Mouse (Mus musculus): Measurements from ENCODE around the gene Itgb2. TPM values are rescaled to one million over a fixed set of nuclear protein-coding genes. Genes with fewer than 3 reads are reported as not detected.

Gene Itgb2
- polyA plus RNA-seq, 1 experiment, result not detected

DNA sequence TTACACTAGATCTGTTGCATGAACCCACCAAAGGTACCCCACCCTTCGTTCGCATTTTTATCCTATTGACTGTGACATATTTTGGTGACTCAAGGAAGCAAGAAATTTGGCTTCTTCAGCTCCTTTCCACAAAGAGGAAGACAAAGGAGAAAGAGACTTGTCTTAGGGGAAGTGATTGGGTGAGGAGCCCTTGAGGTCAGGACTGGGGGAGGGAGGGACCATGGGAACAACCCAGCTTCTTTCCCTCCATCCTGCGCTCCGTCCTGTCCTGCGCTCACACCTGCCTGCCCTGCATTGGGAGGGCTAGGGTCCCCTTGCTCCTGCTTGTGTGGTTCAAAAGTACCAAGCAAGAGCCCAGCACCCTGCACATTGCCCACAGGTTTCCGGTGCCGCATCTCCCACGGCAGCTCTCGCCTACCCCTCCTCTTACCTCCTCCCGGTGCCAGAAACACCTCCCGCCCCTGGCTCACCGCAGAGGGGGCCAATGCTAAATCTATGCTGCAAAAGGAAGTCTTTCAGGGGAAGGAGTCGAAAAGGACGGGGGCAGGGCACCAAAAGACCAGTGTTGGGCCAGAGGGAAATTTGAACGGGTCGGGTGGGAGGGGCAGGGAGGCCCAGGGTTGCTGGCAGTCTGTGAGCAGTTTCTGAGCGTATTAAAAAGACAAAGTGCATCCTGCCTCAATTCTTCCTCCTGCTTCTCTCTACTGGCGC lies 7.9 kb upstream of the Itgb2 start:
- Histone ChIP-seq H3K4me1 (ENCODE audit: control insufficient read depth, insufficient read depth, low read length) (peaks cover 8% of the 10 kb centered on the region; the same call in 1 of the 2 replicates), H3K4me3 (ENCODE audit: insufficient read depth, low read depth, low read length) (peak overlapping the region; percentile 16; the same call in 1 of the 2 replicates), H3K27ac (ENCODE audit: insufficient read depth, low read depth, low read length) (no peak overlapping the region)
- WGBS, result 17% methylated on average over 18 of the region's 18 CpGs
- TF ChIP-seq CTCF (IDR thresholded peaks at IDR 0.05; ENCODE audit: insufficient read depth, low read depth, low read length) (no peak), POLR2A (IDR thresholded peaks at IDR 0.05; ENCODE audit: insufficient read depth, low read depth, low read length) (no peak)

DNA sequence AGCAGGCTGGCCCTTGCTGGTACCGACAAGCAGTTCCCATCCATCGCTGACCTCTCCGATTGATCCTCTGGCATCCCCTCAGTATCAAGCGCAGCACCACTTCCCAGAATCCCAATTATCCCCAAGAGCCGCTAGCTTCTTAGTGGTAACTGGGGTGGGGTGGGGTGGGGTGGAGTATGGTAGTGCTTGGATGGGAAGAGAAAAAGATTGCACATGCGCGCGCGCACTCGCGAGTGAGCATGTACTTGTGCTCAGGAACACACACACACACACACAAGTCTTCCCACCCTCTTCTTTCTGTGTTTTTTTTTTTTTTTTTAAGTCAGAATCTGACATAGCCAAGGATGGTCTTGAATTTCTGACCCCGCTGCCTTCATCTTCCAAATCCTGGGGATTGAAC lies 7.3 kb upstream of the Itgb2 start:
- Histone ChIP-seq H3K27ac (ENCODE audit: insufficient read depth, low read depth, low read length) (no peak overlapping the region), H3K4me3 (ENCODE audit: insufficient read depth, low read depth, low read length) (peak overlapping the region; percentile 16; the same call in 1 of the 2 replicates)
- 47% methylated on average over 12 of the region's 12 CpGs for WGBS

GRCm38 (mm10) chr10:77523321-77523720 lies 6.7 kb upstream of the Itgb2 start:
- H3K27ac ChIP-seq (ENCODE audit: insufficient read depth, low read depth, low read length), result no peak overlapping the region
- H3K4me3 ChIP-seq (ENCODE audit: insufficient read depth, low read depth, low read length), result no peak overlapping the region
- TF ChIP-seq POLR2A (IDR thresholded peaks at IDR 0.05; ENCODE audit: insufficient read depth, low read depth, low read length) (no peak), CTCF (IDR thresholded peaks at IDR 0.05; ENCODE audit: insufficient read depth, low read depth, low read length) (no peak)
- WGBS, result 74% methylated on average over 7 of the region's 7 CpGs
- peaks cover 8% of the 10 kb centered on the region; the same call in 1 of the 2 replicates for H3K4me1 ChIP-seq (ENCODE audit: control insufficient read depth, insufficient read depth, low read length)

More for the DNA sequence above, 7.3 kb upstream of the Itgb2 start:
- H3K4me1 ChIP-seq (ENCODE audit: control insufficient read depth, insufficient read depth, low read length), result peaks cover 8% of the 10 kb centered on the region; the same call in 1 of the 2 replicates
- TF ChIP-seq CTCF (IDR thresholded peaks at IDR 0.05; ENCODE audit: insufficient read depth, low read depth, low read length) (no peak), POLR2A (IDR thresholded peaks at IDR 0.05; ENCODE audit: insufficient read depth, low read depth, low read length) (no peak)

DNA sequence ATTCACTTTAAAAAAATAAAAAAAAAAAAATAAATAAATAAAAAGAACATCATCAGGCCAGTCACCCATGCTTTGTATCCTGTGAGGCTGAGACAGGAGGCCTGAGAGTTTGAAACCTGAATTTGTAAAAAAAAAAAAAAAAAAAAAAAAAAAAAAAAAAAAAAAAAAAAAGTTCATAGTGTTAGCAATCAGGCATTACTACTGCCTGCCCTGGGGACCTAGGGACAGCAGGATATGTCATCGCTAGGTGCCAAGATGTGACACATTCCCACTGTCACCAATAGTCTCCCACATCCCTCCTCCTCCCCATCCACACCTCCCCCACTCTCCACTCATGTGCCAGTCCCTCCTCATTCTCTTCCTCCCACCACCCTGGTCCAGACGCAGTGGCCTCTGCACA lies 3.6 kb upstream of the Itgb2 start:
- H3K4me3 ChIP-seq (ENCODE audit: insufficient read depth, low read depth, low read length), result no peak overlapping the region
- peaks cover 10% of the 10 kb centered on the region; the same call in 1 of the 2 replicates for H3K4me1 ChIP-seq (ENCODE audit: control insufficient read depth, insufficient read depth, low read length)
- 81% methylated on average over 2 of the region's 2 CpGs for WGBS
- TF ChIP-seq POLR2A (IDR thresholded peaks at IDR 0.05; ENCODE audit: insufficient read depth, low read depth, low read length) (no peak), CTCF (IDR thresholded peaks at IDR 0.05; ENCODE audit: insufficient read depth, low read depth, low read length) (no peak)
- no peak overlapping the region for H3K27ac ChIP-seq (ENCODE audit: insufficient read depth, low read depth, low read length)

DNA sequence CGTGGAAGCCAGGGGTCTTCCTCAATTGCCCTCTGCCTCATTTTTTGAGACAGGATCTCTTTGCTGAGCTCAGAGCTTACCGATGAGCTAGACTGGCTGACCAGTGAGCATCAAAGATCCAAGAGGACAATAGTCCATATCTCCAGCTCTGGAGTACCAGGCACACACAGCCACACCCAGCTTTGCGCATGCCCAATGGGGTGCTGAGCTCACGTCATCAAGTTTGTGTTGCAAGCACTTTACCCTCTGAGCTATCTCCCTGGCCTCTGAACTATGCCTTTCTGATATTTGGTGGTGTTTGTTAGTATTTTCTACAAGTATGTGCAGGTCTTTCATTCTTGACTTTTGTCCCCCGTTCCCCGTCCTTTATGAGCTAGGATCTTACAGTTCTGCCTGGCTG lies 1.4 kb upstream of the Itgb2 start:
- 92% methylated on average over 6 of the region's 6 CpGs for WGBS
- TF ChIP-seq CTCF (IDR thresholded peaks at IDR 0.05; ENCODE audit: insufficient read depth, low read depth, low read length) (no peak), POLR2A (IDR thresholded peaks at IDR 0.05; ENCODE audit: insufficient read depth, low read depth, low read length) (no peak)
- Histone ChIP-seq H3K4me1 (ENCODE audit: control insufficient read depth, insufficient read depth, low read length) (peaks cover 4% of the 10 kb centered on the region; the same call in 1 of the 2 replicates), H3K27ac (ENCODE audit: insufficient read depth, low read depth, low read length) (no peak overlapping the region), H3K4me3 (ENCODE audit: insufficient read depth, low read depth, low read length) (no peak overlapping the region)

DNA sequence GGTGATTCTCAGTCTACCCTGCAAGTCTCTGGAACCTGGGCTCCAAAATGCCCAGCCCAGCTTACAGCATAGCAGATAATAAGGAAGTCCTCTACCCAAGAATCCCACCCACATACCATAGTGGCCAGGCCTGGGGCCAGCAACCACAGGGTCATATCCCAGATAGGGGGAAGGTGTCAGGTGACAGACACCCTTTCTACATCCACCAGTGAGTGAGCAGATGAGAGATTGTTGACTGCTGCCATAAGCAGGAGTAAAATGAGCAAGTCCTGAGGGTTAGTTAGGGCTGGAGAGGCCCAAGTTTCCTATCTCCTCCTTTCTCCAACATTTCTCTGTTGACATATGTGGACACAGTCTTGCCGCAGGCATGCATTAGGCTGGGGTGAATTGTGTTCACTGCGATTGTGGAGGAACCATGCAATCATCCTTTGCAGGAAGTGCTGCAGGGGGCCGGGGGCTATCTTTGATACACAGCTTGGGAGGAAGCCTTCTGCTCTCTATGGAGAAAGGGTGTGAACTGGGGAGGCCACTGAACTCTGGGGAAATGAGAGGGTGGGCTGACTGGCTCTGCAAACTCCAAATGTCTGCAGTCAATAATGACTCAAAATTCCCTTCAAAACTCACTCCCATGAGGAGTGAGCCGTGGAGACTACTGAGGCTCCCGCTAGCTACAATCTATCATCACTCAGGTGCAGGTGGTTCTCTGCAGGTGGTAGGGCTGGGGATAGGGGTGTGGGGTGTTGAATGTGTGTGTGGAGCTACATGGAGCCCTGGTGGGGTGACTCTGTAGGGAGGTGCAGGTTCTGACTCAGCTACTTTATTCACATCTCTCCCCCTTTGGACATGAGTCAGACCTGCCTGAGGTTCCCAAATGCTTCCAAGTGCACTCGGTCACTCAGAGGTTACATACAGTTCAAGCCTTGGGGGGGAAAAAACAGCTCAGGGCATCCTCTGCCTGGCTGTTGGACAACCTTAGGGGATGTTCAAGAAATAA lies 1.3 kb downstream of the Itgb2 start:
- Histone ChIP-seq H3K4me3 (ENCODE audit: insufficient read depth, low read depth, low read length) (no peak overlapping the region), H3K4me1 (ENCODE audit: control insufficient read depth, insufficient read depth, low read length) (peaks cover 4% of the 10 kb centered on the region; the same call in 1 of the 2 replicates), H3K27ac (ENCODE audit: insufficient read depth, low read depth, low read length) (no peak overlapping the region)
- 68% methylated on average over 6 of the region's 6 CpGs for WGBS
- no peak for TF ChIP-seq POLR2A (IDR thresholded peaks at IDR 0.05; ENCODE audit: insufficient read depth, low read depth, low read length)
- no peak for TF ChIP-seq CTCF (IDR thresholded peaks at IDR 0.05; ENCODE audit: insufficient read depth, low read depth, low read length)

GRCm38 (mm10) chr10:77532020-77532413 lies 2.0 kb downstream of the Itgb2 start:
- H3K4me1 ChIP-seq (ENCODE audit: control insufficient read depth, insufficient read depth, low read length), result peaks cover 4% of the 10 kb centered on the region; the same call in 1 of the 2 replicates
- TF ChIP-seq POLR2A (IDR thresholded peaks at IDR 0.05; ENCODE audit: insufficient read depth, low read depth, low read length), result no peak
- TF ChIP-seq CTCF (IDR thresholded peaks at IDR 0.05; ENCODE audit: insufficient read depth, low read depth, low read length), result no peak
- WGBS, result 65% methylated on average over 1 of the region's 1 CpGs

GRCm38 (mm10) chr10:77536727-77537126 lies 6.7 kb downstream of the Itgb2 start:
- Histone ChIP-seq H3K27ac (ENCODE audit: insufficient read depth, low read depth, low read length) (no peak overlapping the region), H3K4me1 (ENCODE audit: control insufficient read depth, insufficient read depth, low read length) (no peaks in the 10 kb centered on the region; the same call in 1 of the 2 replicates), H3K4me3 (ENCODE audit: insufficient read depth, low read depth, low read length) (no peak overlapping the region)
- TF ChIP-seq POLR2A (IDR thresholded peaks at IDR 0.05; ENCODE audit: insufficient read depth, low read depth, low read length), result no peak
- no peak for TF ChIP-seq CTCF (IDR thresholded peaks at IDR 0.05; ENCODE audit: insufficient read depth, low read depth, low read length)
- 83% methylated on average over 8 of the region's 8 CpGs for WGBS

More at GRCm38 (mm10) chr10:77532020-77532413, 2.0 kb downstream of the Itgb2 start:
- no peak overlapping the region for H3K27ac ChIP-seq (ENCODE audit: insufficient read depth, low read depth, low read length)
- H3K4me3 ChIP-seq (ENCODE audit: insufficient read depth, low read depth, low read length), result no peak overlapping the region

Measured in olfactory bulb, adult 2 months (tissue).